In genomic region chr4:41639913-41640507, GRCm38 (mm10) we compare ENCODE assay signal across 9 mouse cellular contexts. TPM values are rescaled to one million over a fixed set of nuclear protein-coding genes. Genes with fewer than 3 reads are reported as not detected.
A peak's percentile ranks its signal among the peaks of the same experiment; 100 is the strongest.
DNase-seq lines count a peak whose midpoint lies in the region; ATAC-seq lines count a peak whose summit lies in the region.
"Had no signal": no experiment of that assay in that cellular context is flagged by ENCODE, and none has a peak within 500 bp of the region (broad histone marks: within the 10 kb centered on the region; RNA-seq: fewer than 3 reads in every experiment).

Gene Enho, minus strand, starts transcription at chr4:41640324.

- H3K4me1 ChIP-seq in forebrain, embryonic 10.5 days: peaks cover 53% of the 10 kb centered on the region
- H3K4me1 ChIP-seq in heart, embryonic 14.5 days (ENCODE audit: control insufficient read depth in 2 of 2, insufficient read depth in 2 of 2, low read length in 2 of 2): peaks cover 10 to 17% of the 10 kb centered on the region in 2 experiments
- H3K4me1 ChIP-seq in liver, embryonic 12.5 days: peaks cover 21% of the 10 kb centered on the region
- peaks cover 20% of the 10 kb centered on the region; the same call in 1 of the 2 replicates for H3K4me1 ChIP-seq in stomach, embryonic 14.5 days (ENCODE audit: control insufficient read depth, insufficient read depth, low read length)

- H3K27ac ChIP-seq in forebrain, embryonic 10.5 days: peak within 1 kb of the TSS; percentile 96
- H3K27ac ChIP-seq in heart, embryonic 14.5 days (replicated peaks in 1 of 2; ENCODE audit: control insufficient read depth in 1 of 2, insufficient read depth in 1 of 2, low read depth in 2 of 2, low read length in 2 of 2): peak within 1 kb of the TSS in 1 of 2 experiments; percentile 54; a peak in 2 of 4 replicates
- peak within 1 kb of the TSS; percentile 32; the same call in 1 of the 2 replicates for H3K27ac ChIP-seq in liver, embryonic 12.5 days
- no peak within 1 kb of the TSS for H3K27ac ChIP-seq in stomach, embryonic 14.5 days (ENCODE audit: low read length)
- H3K27ac ChIP-seq: macrophage had no signal

- peak; percentile 87 for ATAC-seq in heart, embryonic 14.5 days (ENCODE audit: insufficient number of reproducible peaks, insufficient read depth, low FRiP score, low read depth)
- peak; percentile 89 for ATAC-seq in liver, embryonic 12.5 days
- peak; percentile 91 for ATAC-seq in stomach, embryonic 14.5 days (ENCODE audit: insufficient number of reproducible peaks, insufficient read depth, low FRiP score, low read depth)

- peaks cover 19% of the 10 kb centered on the region for H3K36me3 ChIP-seq in forebrain, embryonic 10.5 days (replicated peaks)
- no peaks in the 10 kb centered on the region for H3K36me3 ChIP-seq in heart, embryonic 14.5 days (ENCODE audit: control insufficient read depth, insufficient read depth, low read length)
- H3K36me3 ChIP-seq in liver, embryonic 12.5 days: no peaks in the 10 kb centered on the region
- H3K36me3 ChIP-seq in stomach, embryonic 14.5 days (ENCODE audit: control insufficient read depth, insufficient read depth, low read length): no peaks in the 10 kb centered on the region

- H3K4me3 ChIP-seq in forebrain, embryonic 10.5 days: peak within 1 kb of the TSS; percentile 81
- peak within 1 kb of the TSS; percentile 53 to 58 for H3K4me3 ChIP-seq in heart, embryonic 14.5 days (ENCODE audit: control insufficient read depth in 1 of 2, insufficient read depth in 1 of 2, low read depth in 1 of 2, low read length in 2 of 2)
- H3K4me3 ChIP-seq in liver, embryonic 12.5 days: peak within 1 kb of the TSS; percentile 52
- peak within 1 kb of the TSS; percentile 47 for H3K4me3 ChIP-seq in stomach, embryonic 14.5 days (ENCODE audit: low read depth, low read length)

- peak within 1 kb of the TSS; percentile 91 for H3K4me2 ChIP-seq in heart, embryonic 14.5 days (ENCODE audit: low read length)
- H3K4me2 ChIP-seq in liver, embryonic 12.5 days: peak within 1 kb of the TSS; percentile 80
- peak within 1 kb of the TSS; percentile 82 for H3K4me2 ChIP-seq in stomach, embryonic 14.5 days (replicated peaks; ENCODE audit: low read depth, low read length)

- H3K27me3 ChIP-seq in forebrain, embryonic 10.5 days (ENCODE audit: poor library complexity, severe bottlenecking): peaks cover 33% of the 10 kb centered on the region
- peaks cover 14% of the 10 kb centered on the region for H3K27me3 ChIP-seq in heart, embryonic 14.5 days (ENCODE audit: control insufficient read depth, insufficient read depth, low read length)
- peaks cover 47% of the 10 kb centered on the region for H3K27me3 ChIP-seq in liver, embryonic 12.5 days (replicated peaks)
- H3K27me3 ChIP-seq in stomach, embryonic 14.5 days (ENCODE audit: control insufficient read depth, insufficient read depth, low read length): no peaks in the 10 kb centered on the region

- H3K9ac ChIP-seq in heart, embryonic 14.5 days (ENCODE audit: low read length): peak within 1 kb of the TSS; percentile 79
- peak within 1 kb of the TSS; percentile 67 for H3K9ac ChIP-seq in liver, embryonic 12.5 days
- H3K9ac ChIP-seq in stomach, embryonic 14.5 days (replicated peaks; ENCODE audit: low read depth, low read length): peak within 1 kb of the TSS; percentile 80

- WGBS in forebrain, embryonic 10.5 days: under 1% methylated on average over 71 of the region's 74 CpGs
- under 1% methylated on average over 70 of the region's 74 CpGs for WGBS in heart, embryonic 14.5 days
- under 1% methylated on average over 69 of the region's 74 CpGs for WGBS in liver, embryonic 12.5 days (ENCODE audit: insufficient replicate concordance)
- under 1% methylated on average over 49 of the region's 74 CpGs for WGBS in stomach, embryonic 14.5 days

- no peaks in the 10 kb centered on the region for H3K9me3 ChIP-seq in forebrain, embryonic 10.5 days
- H3K9me3 ChIP-seq in heart, embryonic 14.5 days (ENCODE audit: control insufficient read depth, low read length): no peaks in the 10 kb centered on the region
- H3K9me3 ChIP-seq in liver, embryonic 12.5 days (replicated peaks): no peaks in the 10 kb centered on the region
- no peaks in the 10 kb centered on the region for H3K9me3 ChIP-seq in stomach, embryonic 14.5 days (ENCODE audit: control insufficient read depth, low read depth, low read length)

- DNase-seq in CD8-positive naive resting alpha-beta T cell, adult 2 months (ENCODE audit: low read depth in 2 of 2, low spot score in 2 of 2): peak; percentile 72 to 83
- DNase-seq in c-Kit-positive CD71-negative TER-119-negative erythroid progenitor cells, embryonic 14.5 days (ENCODE audit: low read depth): peak; percentile 85
- peak; percentile 96 for DNase-seq in forebrain, embryonic 10.5 days (ENCODE audit: extremely low spot score, low spot score)
- DNase-seq in kidney, postnatal 14 days: peak; percentile 97
- DNase-seq in natural killer cell, adult 2 months (ENCODE audit: low spot score in 2 of 2): peak; percentile 90 to 92

RNA-seq across cellular contexts. Expression of gene Enho, which starts in this region (rescaled TPM):
- 19.7 and 21.3 TPM in 2 replicates for polyA plus RNA-seq in forebrain, embryonic 10.5 days (2016; fragmentation: Nextera tagmentation; extraction: Ambion mirVana)
- 3.9 and 6.3 TPM in 2 replicates for polyA plus RNA-seq in heart, embryonic 14.5 days (2014; fragmentation: Nextera tagmentation; extraction: Ambion mirVana)
- polyA plus RNA-seq in liver, embryonic 12.5 days (2016; fragmentation: Nextera tagmentation; extraction: Ambion mirVana): 1.1 and 1.5 TPM in 2 replicates
- 30.7 and 30.9 TPM in 2 replicates for polyA plus RNA-seq in stomach, embryonic 14.5 days (2014; fragmentation: Nextera tagmentation; extraction: Ambion mirVana)
